Mouse (Mus musculus) limb, embryonic 10.5 days (tissue): ENCODE data around the gene Ggps1. TPM values are rescaled to one million over a fixed set of nuclear protein-coding genes. Genes with fewer than 3 reads are reported as not detected.
A peak's percentile ranks its signal among the peaks of the same experiment; 100 is the strongest.
"Not testable (repeated sequence)": the region's sequence is repeated elsewhere in the genome, so short reads cannot be mapped to it uniquely, and the experiment has no call there.

Experiments
- DNase-seq: peaks from one replicate; pipeline ENCODE4 v3.0.0-alpha.2; 2017; ENCODE audit warnings: low spot score
- H3K27ac ChIP-seq: fragments of 300-500 bp; sonication (generic); 2 replicates; pipeline ENCODE4 v1.5.1; 2016; ENCODE audit warnings: mild to moderate bottlenecking
- H3K27me3 ChIP-seq: fragments of 300-500 bp; sonication (generic); 2 replicates; pipeline ENCODE4 v1.6.1; 2016; ENCODE audit warnings: low read depth, mild to moderate bottlenecking; ENCODE audit not compliant: poor library complexity, severe bottlenecking
- H3K36me3 ChIP-seq: fragments of 300-500 bp; sonication (generic); 2 replicates; pipeline ENCODE4 v1.6.1; 2016; ENCODE audit warnings: mild to moderate bottlenecking, moderate library complexity
- H3K4me1 ChIP-seq: fragments of 300-500 bp; sonication (generic); 2 replicates; pipeline ENCODE4 v1.6.1; 2016
- H3K4me3 ChIP-seq: fragments of 300-500 bp; sonication (generic); 2 replicates; pipeline ENCODE4 v1.5.1; 2016; ENCODE audit warnings: mild to moderate bottlenecking, moderate library complexity
- H3K9me3 ChIP-seq: fragments of 300-500 bp; sonication (generic); replicated peaks from 2 replicates; pipeline ENCODE4 v1.6.1; 2016; ENCODE audit warnings: mild to moderate bottlenecking
- WGBS: fragments of 180-500 bp; shearing (Covaris S2); methylation state at CpG from one replicate; pipeline ENCODE4 v1.1.7; 2016; 5-methylcytosine and 5-hydroxymethylcytosine counted together
- polyA plus RNA-seq: library from polyadenylated mRNA; unstranded; fragments of >200 nt; fragmentation: Nextera tagmentation; extraction: Ambion mirVana; gene quantifications from 2 replicates; pipeline ENCODE4 v1.2.1, GENCODE M21; 2016

Ggps1 gene
- polyA plus RNA-seq, 1 experiment from 2014 or later = 53.9 TPM

DNA sequence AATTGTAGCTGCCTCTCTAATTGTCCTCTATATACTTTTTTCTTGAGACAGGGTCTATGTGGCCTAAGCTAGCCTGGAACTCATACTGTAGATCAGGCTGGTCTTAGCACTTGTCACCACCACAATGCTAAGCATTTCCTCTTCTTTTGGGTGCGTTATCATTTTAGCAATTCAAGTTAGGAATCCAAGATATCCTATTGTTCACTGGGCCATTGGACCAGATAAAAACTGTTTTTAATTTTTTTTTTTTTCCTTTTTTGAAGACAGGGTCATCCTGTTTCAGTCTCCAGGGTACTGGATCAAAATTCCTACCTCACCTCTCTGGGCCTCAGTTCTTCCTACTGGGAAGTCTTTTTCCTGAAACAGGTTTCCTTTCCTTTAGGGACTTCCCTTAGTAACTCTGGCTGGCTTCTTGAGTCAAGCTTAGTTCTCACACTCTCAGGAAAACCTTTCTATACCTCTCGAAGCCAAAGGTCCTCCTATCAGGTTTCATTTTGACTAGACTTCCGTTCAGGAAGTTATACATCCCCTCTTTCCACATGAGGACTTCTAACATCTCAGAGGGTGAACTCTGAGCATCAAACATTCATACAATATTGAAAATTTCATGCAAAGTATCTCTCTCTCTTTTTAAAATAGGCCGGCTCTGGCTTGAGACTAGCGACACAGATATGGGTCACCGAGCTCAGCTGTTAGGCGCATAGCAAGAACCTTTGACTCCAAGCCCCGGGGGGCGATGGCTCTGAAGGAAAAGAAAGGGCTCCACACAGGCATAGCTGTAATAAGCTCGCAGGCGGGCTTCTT lies 877 bp downstream of the Ggps1 start:
- DNase-seq = no peak
- Histone ChIP-seq H3K4me1 (peaks cover 11% of the 10 kb centered on the region), H3K4me3 (peak overlapping the region; percentile 98), H3K36me3 (peaks cover 34% of the 10 kb centered on the region), H3K9me3 (no peaks in the 10 kb centered on the region), H3K27ac (peak overlapping the region; percentile 98), H3K27me3 (no peaks in the 10 kb centered on the region)
- WGBS = 6% methylated on average over 11 of the region's 11 CpGs

DNA sequence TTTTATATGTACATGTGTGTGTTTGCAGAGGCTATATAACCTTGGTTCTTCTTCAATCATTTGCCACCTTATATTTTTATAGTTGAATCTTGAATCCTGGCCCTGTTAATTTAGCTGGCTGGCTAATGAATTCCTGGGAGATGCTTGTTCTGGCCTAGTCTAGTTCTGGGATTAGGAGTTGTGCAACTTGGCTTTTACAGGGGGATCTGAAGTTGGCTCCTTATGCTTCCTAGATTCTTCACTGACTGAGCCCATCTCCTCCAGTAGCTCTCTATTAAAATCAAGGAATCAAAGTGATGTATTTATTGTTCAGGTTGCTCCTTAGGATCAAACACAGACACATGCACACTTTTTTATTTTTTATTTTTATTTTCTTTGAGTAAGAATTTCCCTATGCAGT lies 3.7 kb downstream of the Ggps1 start:
- no peaks in the 10 kb centered on the region for H3K9me3 ChIP-seq
- no peak for DNase-seq
- H3K27ac ChIP-seq = no peak overlapping the region
- peaks cover 7% of the 10 kb centered on the region for H3K4me1 ChIP-seq
- peaks cover 51% of the 10 kb centered on the region for H3K36me3 ChIP-seq
- H3K27me3 ChIP-seq = no peaks in the 10 kb centered on the region
- no peak overlapping the region for H3K4me3 ChIP-seq

DNA sequence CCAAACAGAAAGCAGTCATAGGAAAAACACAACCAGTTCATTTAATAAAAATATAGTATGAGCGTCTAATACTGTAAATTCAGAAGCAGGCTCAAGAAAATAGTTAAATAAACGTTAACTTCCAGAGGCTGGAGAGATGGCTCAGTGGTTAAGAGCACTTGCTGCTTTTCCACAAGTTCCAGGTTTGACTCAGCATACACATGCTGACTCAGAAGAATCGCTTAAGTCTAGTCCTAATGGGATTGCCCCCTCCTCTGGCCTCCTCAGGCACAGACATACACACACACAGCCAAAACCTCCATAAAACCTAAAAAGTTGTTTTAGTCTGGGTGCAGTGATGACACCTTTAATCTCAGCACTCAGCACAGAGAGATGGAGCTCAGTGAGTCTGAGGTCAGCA lies 6.5 kb downstream of the Ggps1 start:
- Histone ChIP-seq H3K9me3 (no peaks in the 10 kb centered on the region), H3K4me1 (0 out of 2 replicates have a peak, but pooled peaks cover 3% of the 10 kb centered on the region), H3K27me3 (no peaks in the 10 kb centered on the region), H3K36me3 (peaks cover 79% of the 10 kb centered on the region), H3K4me3 (no peak overlapping the region), H3K27ac (no peak overlapping the region)
- 93% methylated on average over 3 of the region's 3 CpGs for WGBS
- no peak for DNase-seq

GRCm38 (mm10) chr13:14049878-14050277 lies 13.4 kb downstream of the Ggps1 start:
- Histone ChIP-seq H3K27me3 (no peaks in the 10 kb centered on the region), H3K4me1 (no peaks in the 10 kb centered on the region), H3K36me3 (peaks cover 84% of the 10 kb centered on the region), H3K27ac (no peak overlapping the region), H3K9me3 (no peaks in the 10 kb centered on the region), H3K4me3 (no peak overlapping the region)
- 94% methylated on average over 1 of the region's 1 CpGs for WGBS
- no peak for DNase-seq

DNA sequence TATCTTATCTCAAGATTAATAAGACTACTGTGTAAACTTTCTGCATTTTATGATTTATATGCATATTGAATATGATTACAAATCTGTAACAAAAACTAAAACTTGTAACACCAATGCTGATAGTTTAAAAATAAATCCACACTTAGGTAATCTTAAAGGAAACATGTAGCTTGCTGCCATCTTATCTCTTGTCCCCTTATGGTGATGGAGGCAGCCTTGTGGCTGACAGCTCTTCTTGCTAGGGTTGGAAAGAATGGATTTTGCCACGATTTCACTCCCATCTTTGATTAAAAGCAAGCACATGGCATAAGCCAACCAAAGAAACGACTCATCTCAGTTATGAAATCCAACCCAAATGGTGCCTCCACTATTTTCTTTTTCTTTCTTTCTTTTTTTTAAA lies 18.8 kb downstream of the Ggps1 start:
- DNase-seq = no peak
- Histone ChIP-seq H3K27ac (no peak overlapping the region), H3K27me3 (no peaks in the 10 kb centered on the region), H3K4me1 (0 out of 2 replicates have a peak, but pooled peaks cover 3% of the 10 kb centered on the region), H3K9me3 (no peaks in the 10 kb centered on the region), H3K36me3 (peaks cover 30% of the 10 kb centered on the region), H3K4me3 (no peak overlapping the region)
- WGBS = 81% methylated on average over 2 of the region's 2 CpGs

GRCm38 (mm10) chr13:14043851-14044250 lies 19.4 kb downstream of the Ggps1 start:
- H3K36me3 ChIP-seq = peaks cover 23% of the 10 kb centered on the region
- no peak overlapping the region for H3K4me3 ChIP-seq
- H3K27me3 ChIP-seq = no peaks in the 10 kb centered on the region
- H3K9me3 ChIP-seq = no peaks in the 10 kb centered on the region
- H3K4me1 ChIP-seq = peaks cover 4% of the 10 kb centered on the region
- no peak for DNase-seq
- no peak overlapping the region for H3K27ac ChIP-seq

DNA sequence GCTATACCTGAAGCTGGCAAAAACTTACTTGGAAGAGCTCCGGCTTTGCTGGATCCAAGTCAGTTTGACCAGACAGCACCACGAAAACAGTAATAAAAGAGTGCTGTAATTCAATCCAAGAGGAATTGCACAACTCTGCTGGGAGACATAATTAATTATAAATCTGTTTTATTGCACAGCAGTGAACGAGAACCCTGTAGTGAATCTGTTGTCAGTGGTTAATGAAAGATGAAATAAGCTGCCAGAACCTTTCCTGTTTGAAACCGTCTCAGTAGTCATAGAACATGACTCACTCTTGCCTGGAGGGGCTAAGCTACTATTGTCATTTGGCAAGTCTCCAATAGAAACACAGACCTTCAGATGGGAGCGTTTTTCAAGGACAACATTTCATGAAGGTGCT lies 23.1 kb downstream of the Ggps1 start:
- DNase-seq = no peak
- peak overlapping the region; percentile 98 for H3K27ac ChIP-seq

DNA sequence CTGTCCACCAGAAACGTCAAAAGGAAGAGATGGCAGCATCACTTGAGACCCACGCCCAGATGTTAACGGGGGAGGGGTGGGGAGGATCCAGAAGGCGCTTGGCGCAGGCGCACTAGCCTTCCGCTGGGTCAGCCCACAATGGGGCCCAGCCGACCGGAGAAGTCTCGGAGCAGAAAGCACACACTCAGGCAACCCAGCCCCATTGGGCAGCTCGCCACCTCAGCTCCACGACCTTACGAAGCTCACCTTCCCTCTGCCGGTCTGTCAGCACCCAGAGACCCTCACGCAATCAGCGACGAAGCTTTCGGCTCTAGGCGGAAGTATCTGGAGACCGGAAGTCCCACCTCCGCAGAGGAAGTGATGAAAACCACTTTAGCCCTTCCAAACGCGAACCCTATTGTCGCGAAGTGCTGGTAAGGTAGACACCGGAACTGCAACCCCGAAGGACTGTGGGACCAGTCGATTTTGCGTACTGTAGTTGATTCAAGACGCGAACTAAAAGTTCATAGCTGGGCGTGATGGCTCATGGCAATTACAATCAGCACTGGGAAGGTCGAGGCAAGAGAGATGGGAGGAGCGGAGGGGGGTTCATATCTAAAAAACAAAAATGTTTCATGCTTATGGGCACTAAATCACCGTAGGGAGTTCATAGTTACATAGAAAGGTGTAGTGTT lies 23.9 kb downstream of the Ggps1 start, which contains the start of gene Tbce:
Gene Tbce (minus strand): TSS at position 347 of the 674 bp plus-strand sequence.
- Histone ChIP-seq H3K27me3 (no peaks in the 10 kb centered on the region), H3K27ac (peak within 1 kb of the TSS; percentile 98), H3K4me3 (peak within 1 kb of the TSS; percentile 71), H3K4me1 (peaks cover 10% of the 10 kb centered on the region), H3K36me3 (peaks cover 5% of the 10 kb centered on the region; the same call in 1 of the 2 replicates), H3K9me3 (no peaks in the 10 kb centered on the region)
- DNase-seq = peak; percentile 93
- under 1% methylated on average over 35 of the region's 35 CpGs for WGBS

More for the DNA sequence above, 23.1 kb downstream of the Ggps1 start:
- Histone ChIP-seq H3K4me3 (peak overlapping the region; percentile 71), H3K9me3 (no peaks in the 10 kb centered on the region), H3K36me3 (peaks cover 5% of the 10 kb centered on the region; the same call in 1 of the 2 replicates), H3K27me3 (no peaks in the 10 kb centered on the region), H3K4me1 (peaks cover 10% of the 10 kb centered on the region)
- WGBS = 67% methylated on average over 5 of the region's 5 CpGs

DNA sequence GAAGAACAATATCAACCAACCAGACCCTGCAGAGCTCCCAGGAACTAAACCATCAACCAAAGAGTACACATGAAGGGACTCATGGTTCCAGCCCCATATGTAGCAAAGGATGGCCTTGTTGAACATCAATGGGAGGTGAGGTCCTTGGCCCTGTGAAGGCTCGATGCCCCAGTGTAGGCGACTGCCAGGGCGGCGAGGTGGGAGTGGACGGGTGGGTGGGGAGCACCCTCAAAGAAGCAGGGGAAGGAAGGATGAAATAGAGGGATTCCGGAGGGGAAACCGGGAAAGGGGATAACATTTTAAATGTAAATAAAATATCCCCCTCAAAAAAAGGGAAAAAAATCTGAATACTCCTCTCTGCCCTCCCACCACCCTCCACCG lies 24.4 kb downstream of the Ggps1 start:
- 7% methylated on average over 8 of the region's 8 CpGs for WGBS
- Histone ChIP-seq H3K9me3 (no peaks in the 10 kb centered on the region), H3K4me3 (peak overlapping the region; percentile 71), H3K36me3 (peaks cover 5% of the 10 kb centered on the region; the same call in 1 of the 2 replicates), H3K27ac (peak overlapping the region; percentile 98), H3K4me1 (peaks cover 10% of the 10 kb centered on the region), H3K27me3 (no peaks in the 10 kb centered on the region)
- no peak for DNase-seq

DNA sequence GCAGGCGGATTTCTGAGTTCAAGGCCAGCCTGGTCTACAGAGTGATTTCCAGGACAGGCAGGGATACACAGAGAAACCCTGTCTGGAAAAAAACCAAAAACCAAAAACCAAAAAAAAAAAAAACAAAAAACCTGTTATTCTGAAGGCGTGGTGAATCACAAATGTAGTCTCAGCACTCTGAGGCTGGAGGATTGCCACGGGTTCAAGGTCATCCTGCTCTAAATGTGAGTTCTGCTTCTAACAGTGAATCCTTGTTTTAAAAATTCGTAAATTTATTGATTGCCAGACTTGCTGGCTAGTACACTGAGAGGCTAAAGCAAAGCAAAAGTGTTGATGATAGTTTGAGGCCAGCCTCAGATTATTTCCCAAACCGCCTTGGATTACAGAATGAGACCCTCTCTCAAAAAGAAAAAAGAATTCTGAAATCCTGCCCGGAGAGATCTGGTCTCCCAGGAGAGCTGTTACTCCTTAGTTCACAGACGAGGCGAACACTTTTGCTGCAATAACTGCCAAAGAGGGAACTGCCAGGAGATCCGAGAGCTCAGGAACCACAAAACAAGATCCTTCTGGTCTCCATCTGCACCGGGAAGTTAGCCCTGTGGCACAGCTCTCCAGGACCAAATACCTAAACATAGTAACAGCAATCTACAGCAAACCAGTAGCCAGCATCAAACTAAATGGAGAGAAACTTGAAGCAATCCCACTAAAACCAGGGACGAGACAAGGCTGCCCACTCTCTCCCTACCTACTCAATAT lies 27.2 kb downstream of the Ggps1 start:
- Histone ChIP-seq H3K9me3 (no peaks in the 10 kb centered on the region), H3K4me1 (peaks cover 10% of the 10 kb centered on the region), H3K27ac (no peak overlapping the region), H3K27me3 (no peaks in the 10 kb centered on the region), H3K36me3 (peaks cover 5% of the 10 kb centered on the region; the same call in 1 of the 2 replicates), H3K4me3 (no peak overlapping the region)
- 97% methylated on average over 11 of the region's 11 CpGs for WGBS
- no peak for DNase-seq

GRCm38 (mm10) chr13:14035352-14035751 lies 27.9 kb downstream of the Ggps1 start:
- not testable (repeated sequence) for H3K27ac ChIP-seq, DNase-seq
- 88% methylated on average over 3 of the region's 3 CpGs for WGBS

DNA sequence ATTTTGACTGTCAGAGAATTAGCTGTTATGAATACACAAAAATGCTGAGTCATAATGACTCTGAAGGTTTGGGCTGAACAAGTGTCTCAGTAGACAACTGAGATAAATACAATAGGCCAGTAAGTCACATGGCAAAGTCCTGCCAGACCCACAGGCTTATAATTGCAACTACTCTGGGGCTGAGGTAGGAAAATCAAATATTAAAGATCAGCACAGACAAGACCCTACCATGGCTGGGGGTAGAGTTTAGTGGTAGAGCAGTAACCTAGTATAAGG lies 29.3 kb downstream of the Ggps1 start:
- no peak for DNase-seq
- Histone ChIP-seq H3K36me3 (peaks cover 9% of the 10 kb centered on the region), H3K4me3 (no peak overlapping the region), H3K9me3 (no peaks in the 10 kb centered on the region), H3K4me1 (peaks cover 6% of the 10 kb centered on the region), H3K27ac (no peak overlapping the region), H3K27me3 (no peaks in the 10 kb centered on the region)

More at GRCm38 (mm10) chr13:14035352-14035751, 27.9 kb downstream of the Ggps1 start:
- H3K4me3 ChIP-seq, H3K36me3 ChIP-seq, H3K27me3 ChIP-seq, H3K9me3 ChIP-seq, H3K4me1 ChIP-seq: not testable (repeated sequence)
